Mouse (Mus musculus): ENCODE measurements at regions not wholly inside any gene's neighbourhood (a gene's known extent, or its start where the extent isn't known, plus 50 kb on each side); places are given as distances from the start of the nearest gene placed in this dataset.

GRCm38 (mm10) chr13:103472216-103472615, 137.9 kb upstream of the Mast4 start:
- DNase-seq (ENCODE audit: low read depth, low spot score): no peak

GRCm38 (mm10) chr13:103470141-103470540, 135.8 kb upstream of the Mast4 start:
- DNase-seq (ENCODE audit: low read depth, low spot score): no peak

GRCm38 (mm10) chr13:103460499-103460898, 126.2 kb upstream of the Mast4 start:
- DNase-seq (ENCODE audit: low read depth, low spot score): peak; percentile 21

GRCm38 (mm10) chr13:103459486-103460147, 125.3 kb upstream of the Mast4 start:
- no peak for DNase-seq (ENCODE audit: low read depth, low spot score)

GRCm38 (mm10) chr13:103452837-103453236, 118.5 kb upstream of the Mast4 start:
- DNase-seq (ENCODE audit: low read depth, low spot score): no peak

- no peak for DNase-seq (ENCODE audit: low read depth, low spot score)
These were observed 96.3 kb upstream of the Mast4 start for GRCm38 (mm10) chr13:103430589-103430988.

- no peak for DNase-seq (ENCODE audit: low read depth, low spot score)
These were observed 89.7 kb upstream of the Mast4 start for GRCm38 (mm10) chr13:103424011-103424410.

GRCm38 (mm10) chr13:103423417-103423816, 89.1 kb upstream of the Mast4 start:
- DNase-seq (ENCODE audit: low read depth, low spot score): no peak

- DNase-seq (ENCODE audit: low read depth, low spot score): no peak
These were observed 88.7 kb upstream of the Mast4 start for GRCm38 (mm10) chr13:103422997-103423396.

- DNase-seq (ENCODE audit: low read depth, low spot score): peak; percentile 44
These were observed 84.8 kb upstream of the Mast4 start for GRCm38 (mm10) chr13:103419146-103419545.

GRCm38 (mm10) chr13:103417256-103417655, 83.0 kb upstream of the Mast4 start:
- DNase-seq (ENCODE audit: low read depth, low spot score): no peak

GRCm38 (mm10) chr13:103415335-103415734, 81.0 kb upstream of the Mast4 start:
- DNase-seq (ENCODE audit: low read depth, low spot score): no peak

- DNase-seq (ENCODE audit: low read depth, low spot score): no peak
These were observed 78.3 kb upstream of the Mast4 start for GRCm38 (mm10) chr13:103412566-103412965.

- peak; percentile 64 for DNase-seq (ENCODE audit: low read depth, low spot score)
These were observed 75.0 kb upstream of the Mast4 start for GRCm38 (mm10) chr13:103409286-103409685.

GRCm38 (mm10) chr13:103396526-103397020, 62.3 kb upstream of the Mast4 start:
- DNase-seq (ENCODE audit: low read depth, low spot score): peak; percentile 45

GRCm38 (mm10) chr13:103396099-103396498, 61.8 kb upstream of the Mast4 start:
- no peak for DNase-seq (ENCODE audit: low read depth, low spot score)

GRCm38 (mm10) chr13:103392581-103392980, 58.3 kb upstream of the Mast4 start:
- DNase-seq (ENCODE audit: low read depth, low spot score): no peak

GRCm38 (mm10) chr13:103391396-103391795, 57.1 kb upstream of the Mast4 start:
- no peak for DNase-seq (ENCODE audit: low read depth, low spot score)

- DNase-seq (ENCODE audit: low read depth, low spot score): no peak
These were observed 56.7 kb upstream of the Mast4 start for GRCm38 (mm10) chr13:103390991-103391390.

GRCm38 (mm10) chr13:103386948-103387347, 52.7 kb upstream of the Mast4 start:
- DNase-seq (ENCODE audit: low read depth, low spot score): peak; percentile 96

Measured in 3T3-L1 (cell line).